Mouse (Mus musculus): ENCODE results near the gene Med13l. TPM values are rescaled to one million over a fixed set of nuclear protein-coding genes. Genes with fewer than 3 reads are reported as not detected.

The Med13l gene
- polyA plus RNA-seq, 1 experiment = 10.7 TPM

GRCm38 (mm10) chr5:118725425-118725824, 164.9 kb downstream of the Med13l start:
- peaks cover 4% of the 10 kb centered on the region for H3K36me3 ChIP-seq (ENCODE audit: control insufficient read depth, insufficient read depth, low read length)

DNA sequence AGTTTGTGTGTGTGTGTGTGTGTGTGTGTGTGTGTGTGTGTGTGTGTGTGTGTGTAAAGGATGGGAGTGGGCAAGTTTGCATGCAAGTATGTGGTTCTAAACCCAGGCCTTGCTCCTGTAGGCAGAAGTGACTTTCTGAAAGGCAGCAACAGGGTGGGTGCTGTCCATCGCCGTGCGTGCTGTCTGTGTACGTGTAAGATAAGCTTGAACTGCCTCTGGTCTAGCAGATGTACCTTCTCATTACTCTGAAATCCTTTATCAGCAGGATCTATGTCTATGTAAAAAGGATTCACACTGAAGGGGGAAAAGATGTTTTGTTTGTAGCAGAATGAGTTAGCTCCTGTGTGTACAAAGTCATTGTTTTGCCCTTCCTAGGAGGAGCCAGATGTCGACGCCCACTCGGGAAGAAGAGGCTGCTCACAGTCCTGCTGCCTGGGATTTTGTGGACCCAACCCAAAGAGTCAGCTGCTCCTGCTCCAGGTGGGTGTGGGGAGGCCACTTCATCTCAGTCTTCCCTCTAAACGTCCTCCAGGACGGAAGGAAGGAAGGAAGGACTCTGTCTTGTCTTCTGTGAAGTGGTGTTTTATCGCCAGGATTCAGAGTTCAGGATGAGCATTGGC, 165.5 kb downstream of the Med13l start:
- Histone ChIP-seq H3K27ac (ENCODE audit: insufficient read depth, low read depth, low read length) (no peak overlapping the region), H3K27me3 (replicated peaks; ENCODE audit: control insufficient read depth, insufficient read depth, low read length) (no peaks in the 10 kb centered on the region), H3K4me3 (ENCODE audit: insufficient read depth, low read depth, low read length) (no peak overlapping the region), H3K4me1 (ENCODE audit: control insufficient read depth, insufficient read depth, low read length) (no peaks in the 10 kb centered on the region), H3K36me3 (ENCODE audit: control insufficient read depth, insufficient read depth, low read length) (peaks cover 4% of the 10 kb centered on the region)
- WGBS = 76% methylated on average over 10 of the region's 10 CpGs
- peak; percentile 29 for DNase-seq
- TF ChIP-seq POLR2A (IDR thresholded peaks at IDR 0.05; ENCODE audit: low read depth, low read length) (no peak), CTCF (conservative IDR thresholded peaks at IDR 0.05; ENCODE audit: insufficient read depth, insufficient read length, low read depth, low read length) (no peak)

More at GRCm38 (mm10) chr5:118725425-118725824, 164.9 kb downstream of the Med13l start:
- no peak for DNase-seq
- whole genome bisulfite sequencing = 77% methylated on average over 6 of the region's 6 CpGs
- no peaks in the 10 kb centered on the region for H3K4me1 ChIP-seq (ENCODE audit: control insufficient read depth, insufficient read depth, low read length)
- H3K27ac ChIP-seq (ENCODE audit: insufficient read depth, low read depth, low read length) = no peak overlapping the region
- no peaks in the 10 kb centered on the region for H3K27me3 ChIP-seq (replicated peaks; ENCODE audit: control insufficient read depth, insufficient read depth, low read length)
- no peak overlapping the region for H3K4me3 ChIP-seq (ENCODE audit: insufficient read depth, low read depth, low read length)
- TF ChIP-seq CTCF (conservative IDR thresholded peaks at IDR 0.05; ENCODE audit: insufficient read depth, insufficient read length, low read depth, low read length) = no peak
- no peak for TF ChIP-seq POLR2A (IDR thresholded peaks at IDR 0.05; ENCODE audit: low read depth, low read length)

DNA sequence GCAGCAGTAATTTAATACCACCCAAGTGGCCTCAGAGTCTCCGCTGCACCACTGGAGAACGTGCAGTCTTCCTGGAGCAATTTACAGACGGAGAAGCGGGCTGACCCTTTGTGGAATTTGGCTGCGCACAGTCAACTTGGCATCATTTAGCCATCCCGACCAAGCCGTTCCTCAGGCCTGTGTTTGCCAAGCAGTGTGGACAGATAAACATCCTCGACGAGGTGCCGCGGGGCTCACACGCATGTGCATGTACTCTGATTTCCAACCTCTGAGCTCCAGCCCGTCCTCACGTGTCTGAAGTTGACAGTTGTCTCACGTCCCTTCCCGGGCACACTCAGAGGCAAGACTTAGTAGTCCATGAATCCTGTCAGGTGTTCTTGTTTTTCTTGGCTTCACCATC, 166.9 kb downstream of the Med13l start:
- 70% methylated on average over 16 of the region's 16 CpGs for WGBS
- Histone ChIP-seq H3K36me3 (ENCODE audit: control insufficient read depth, insufficient read depth, low read length) (peaks cover 4% of the 10 kb centered on the region), H3K4me3 (ENCODE audit: insufficient read depth, low read depth, low read length) (no peak overlapping the region), H3K27ac (ENCODE audit: insufficient read depth, low read depth, low read length) (no peak overlapping the region), H3K4me1 (ENCODE audit: control insufficient read depth, insufficient read depth, low read length) (no peaks in the 10 kb centered on the region), H3K27me3 (replicated peaks; ENCODE audit: control insufficient read depth, insufficient read depth, low read length) (no peaks in the 10 kb centered on the region)
- TF ChIP-seq POLR2A (IDR thresholded peaks at IDR 0.05; ENCODE audit: low read depth, low read length) = no peak
- no peak for DNase-seq

- Histone ChIP-seq H3K27me3 (replicated peaks; ENCODE audit: control insufficient read depth, insufficient read depth, low read length) (no peaks in the 10 kb centered on the region), H3K4me3 (ENCODE audit: insufficient read depth, low read depth, low read length) (no peak overlapping the region), H3K4me1 (ENCODE audit: control insufficient read depth, insufficient read depth, low read length) (no peaks in the 10 kb centered on the region), H3K27ac (ENCODE audit: insufficient read depth, low read depth, low read length) (no peak overlapping the region), H3K36me3 (ENCODE audit: control insufficient read depth, insufficient read depth, low read length) (peaks cover 7% of the 10 kb centered on the region; the same call in 1 of the 2 replicates)
- no peak for DNase-seq
- TF ChIP-seq POLR2A (IDR thresholded peaks at IDR 0.05; ENCODE audit: low read depth, low read length) (no peak), CTCF (conservative IDR thresholded peaks at IDR 0.05; ENCODE audit: insufficient read depth, insufficient read length, low read depth, low read length) (no peak)
- 71% methylated on average over 3 of the region's 3 CpGs for WGBS
These were observed 171.7 kb downstream of the Med13l start for GRCm38 (mm10) chr5:118732221-118732620.

GRCm38 (mm10) chr5:118732651-118733050, 172.2 kb downstream of the Med13l start:
- Histone ChIP-seq H3K4me3 (ENCODE audit: insufficient read depth, low read depth, low read length) (no peak overlapping the region), H3K4me1 (ENCODE audit: control insufficient read depth, insufficient read depth, low read length) (no peaks in the 10 kb centered on the region), H3K36me3 (ENCODE audit: control insufficient read depth, insufficient read depth, low read length) (peaks cover 7% of the 10 kb centered on the region; the same call in 1 of the 2 replicates), H3K27ac (ENCODE audit: insufficient read depth, low read depth, low read length) (no peak overlapping the region), H3K27me3 (replicated peaks; ENCODE audit: control insufficient read depth, insufficient read depth, low read length) (no peaks in the 10 kb centered on the region)
- WGBS = 85% methylated on average over 8 of the region's 8 CpGs
- no peak for DNase-seq
- TF ChIP-seq POLR2A (IDR thresholded peaks at IDR 0.05; ENCODE audit: low read depth, low read length) (no peak), CTCF (conservative IDR thresholded peaks at IDR 0.05; ENCODE audit: insufficient read depth, insufficient read length, low read depth, low read length) (no peak)

DNA sequence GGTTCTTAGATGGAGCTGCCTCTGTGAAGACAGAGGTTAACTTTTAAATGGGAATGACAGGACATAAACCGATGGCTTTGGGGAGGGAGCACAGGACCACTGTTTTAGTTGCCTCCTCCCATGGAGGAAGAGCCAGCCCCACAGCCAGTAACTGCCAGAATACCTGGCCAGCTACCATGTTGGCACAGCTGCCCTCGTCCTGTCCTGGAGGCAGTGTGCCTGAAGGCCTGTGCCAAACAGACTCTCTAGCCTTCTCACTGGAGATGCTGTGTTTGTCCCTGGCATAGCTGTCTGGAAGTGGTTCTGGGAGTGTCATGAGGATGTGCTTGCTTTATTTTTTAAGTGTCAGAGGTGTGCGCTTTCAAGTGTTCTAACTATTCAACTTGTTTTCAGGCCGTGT, 173.1 kb downstream of the Med13l start:
- H3K4me3 ChIP-seq (ENCODE audit: insufficient read depth, low read depth, low read length) = no peak overlapping the region
- TF ChIP-seq POLR2A (IDR thresholded peaks at IDR 0.05; ENCODE audit: low read depth, low read length) (no peak), CTCF (conservative IDR thresholded peaks at IDR 0.05; ENCODE audit: insufficient read depth, insufficient read length, low read depth, low read length) (no peak)
- DNase-seq = no peak
- peaks cover 9% of the 10 kb centered on the region for H3K36me3 ChIP-seq (ENCODE audit: control insufficient read depth, insufficient read depth, low read length)
- no peaks in the 10 kb centered on the region for H3K27me3 ChIP-seq (replicated peaks; ENCODE audit: control insufficient read depth, insufficient read depth, low read length)
- no peaks in the 10 kb centered on the region for H3K4me1 ChIP-seq (ENCODE audit: control insufficient read depth, insufficient read depth, low read length)
- no peak overlapping the region for H3K27ac ChIP-seq (ENCODE audit: insufficient read depth, low read depth, low read length)
- 75% methylated on average over 4 of the region's 4 CpGs for WGBS

GRCm38 (mm10) chr5:118734455-118734854, 174.0 kb downstream of the Med13l start:
- Histone ChIP-seq H3K4me1 (ENCODE audit: control insufficient read depth, insufficient read depth, low read length) (no peaks in the 10 kb centered on the region), H3K36me3 (ENCODE audit: control insufficient read depth, insufficient read depth, low read length) (peaks cover 9% of the 10 kb centered on the region), H3K4me3 (ENCODE audit: insufficient read depth, low read depth, low read length) (no peak overlapping the region), H3K27me3 (replicated peaks; ENCODE audit: control insufficient read depth, insufficient read depth, low read length) (no peaks in the 10 kb centered on the region), H3K27ac (ENCODE audit: insufficient read depth, low read depth, low read length) (no peak overlapping the region)
- TF ChIP-seq POLR2A (IDR thresholded peaks at IDR 0.05; ENCODE audit: low read depth, low read length) (no peak), CTCF (conservative IDR thresholded peaks at IDR 0.05; ENCODE audit: insufficient read depth, insufficient read length, low read depth, low read length) (no peak)
- no peak for DNase-seq
- 59% methylated on average over 9 of the region's 9 CpGs for WGBS
